Mouse (Mus musculus) thymus, postnatal 0 days (tissue): ENCODE measurements around the gene Tnfrsf11a. TPM values are rescaled to one million over a fixed set of nuclear protein-coding genes. Genes with fewer than 3 reads are reported as not detected.
"Not testable (repeated sequence)": the region's sequence is repeated elsewhere in the genome, so short reads cannot be mapped to it uniquely, and the experiment has no call there.

ENCODE experiments used
- DNase-seq: peaks from one replicate; pipeline ENCODE4 v3.0.0-alpha.2; 2015; ENCODE audit warnings: low spot score
- polyA plus RNA-seq: library from polyadenylated mRNA; unstranded; fragments of >200 nt; fragmentation: Nextera tagmentation; extraction: Ambion mirVana; gene quantifications from 2 replicates; pipeline ENCODE4 v1.2.1, GENCODE M21; 2015

Gene Tnfrsf11a
- polyA plus RNA-seq, 1 experiment from 2014 or later = 3.7 TPM

DNA sequence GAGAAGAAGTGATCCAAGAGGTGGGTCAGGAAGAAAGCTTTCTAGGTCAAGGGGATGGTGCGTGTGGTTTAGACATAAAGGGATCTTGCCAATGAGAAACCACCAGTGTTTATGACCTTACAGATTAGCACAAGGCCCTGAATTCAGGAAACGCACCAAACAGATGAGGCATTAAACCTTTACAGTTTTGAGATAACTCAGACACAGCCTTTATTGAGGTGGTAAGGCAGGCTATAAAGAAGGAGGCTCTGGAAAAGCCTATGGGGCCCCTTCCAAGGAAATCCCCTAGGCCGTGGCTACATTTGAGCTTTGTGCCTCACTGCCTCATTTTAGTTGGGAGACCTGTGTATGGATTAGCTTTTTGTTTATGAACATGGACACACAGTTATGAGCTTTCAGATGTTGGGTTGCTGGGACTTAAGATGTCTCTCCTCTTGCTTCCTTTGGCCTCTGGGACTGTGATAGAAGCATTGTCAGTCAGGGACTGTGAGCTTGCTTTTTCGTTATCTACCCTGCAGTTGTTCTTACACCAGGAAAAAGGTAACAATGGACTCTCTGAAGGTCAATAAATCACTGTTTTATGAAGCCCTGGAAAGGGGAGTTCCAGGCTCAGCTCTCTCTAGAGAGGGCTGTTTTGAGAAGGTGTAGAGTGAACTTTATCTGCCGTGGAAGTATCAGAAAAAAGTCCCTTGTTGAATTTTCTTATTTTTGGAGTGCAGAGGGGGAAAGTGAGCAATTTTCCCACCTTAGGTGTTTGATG lies 3.9 kb downstream of the Tnfrsf11a start:
- DNase-seq = no peak

DNA sequence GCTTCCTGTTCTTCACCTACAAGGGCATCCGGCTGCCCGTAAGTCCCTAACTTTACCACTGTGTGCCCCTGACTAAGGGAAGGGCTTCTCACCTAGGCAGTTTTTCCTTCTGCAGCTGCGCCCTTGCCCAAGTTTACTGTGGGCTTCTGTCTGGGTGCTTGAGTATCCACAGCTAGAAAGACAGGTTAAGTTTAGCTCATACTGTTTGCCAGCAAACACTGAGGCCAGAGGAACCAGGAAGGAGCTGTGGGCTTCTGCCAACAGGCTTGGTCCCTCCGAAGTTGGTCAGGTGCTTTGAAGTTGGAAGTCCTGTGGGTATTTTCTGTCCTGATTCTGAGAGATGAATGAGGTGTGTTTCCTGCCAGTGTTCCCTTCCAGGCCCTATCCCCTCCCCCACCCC lies 4.6 kb downstream of the Tnfrsf11a start:
- DNase-seq = no peak

DNA sequence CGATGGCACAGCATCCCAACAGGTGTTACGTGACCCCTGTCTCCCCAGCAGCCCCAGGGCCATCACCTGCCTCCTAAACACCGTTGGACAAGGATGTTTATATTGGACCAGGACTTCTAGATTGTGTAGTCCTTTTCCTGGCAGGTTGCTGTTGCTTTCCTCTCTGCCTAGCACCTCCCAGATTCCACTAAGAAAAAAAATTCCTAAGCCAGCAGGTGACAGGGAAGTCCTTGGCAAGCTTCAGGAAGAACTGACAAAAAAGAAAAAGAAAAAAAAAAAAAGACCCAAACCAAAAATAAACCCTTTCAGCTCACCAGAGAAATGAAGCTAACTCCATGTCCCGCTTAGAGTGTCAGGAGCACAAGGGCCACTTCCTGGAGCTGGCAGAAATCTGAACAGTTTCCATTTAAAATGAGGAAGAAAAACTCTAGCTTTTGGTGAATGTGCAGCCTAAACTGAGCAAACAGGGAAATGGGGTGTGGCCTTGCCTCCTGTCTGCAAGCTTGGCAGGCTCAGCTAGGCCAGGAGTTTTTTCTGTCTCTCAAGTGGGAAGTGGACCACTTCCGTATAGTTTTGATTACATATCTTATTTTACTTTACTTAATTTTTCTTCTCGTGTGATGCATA lies 6.3 kb downstream of the Tnfrsf11a start:
- no peak for DNase-seq

DNA sequence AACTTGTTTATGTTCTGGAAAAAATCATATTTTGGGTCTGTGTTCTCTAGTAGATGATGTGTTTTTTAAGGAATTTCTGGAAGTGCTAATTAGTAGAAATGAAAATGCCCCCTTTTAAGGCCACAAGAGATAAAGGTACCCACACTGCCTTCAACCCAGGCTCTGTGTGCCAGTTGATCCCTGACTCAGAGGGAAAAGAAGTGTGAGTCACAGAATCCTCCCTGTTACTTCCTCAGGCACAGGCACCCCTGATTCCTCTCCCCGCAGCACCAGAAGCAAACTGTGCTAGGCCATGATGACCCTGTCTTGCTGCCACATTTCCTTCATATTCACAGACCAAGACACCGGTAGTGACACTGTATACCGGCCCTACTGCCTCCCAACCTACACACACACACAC lies 9.6 kb downstream of the Tnfrsf11a start:
- DNase-seq = no peak

DNA sequence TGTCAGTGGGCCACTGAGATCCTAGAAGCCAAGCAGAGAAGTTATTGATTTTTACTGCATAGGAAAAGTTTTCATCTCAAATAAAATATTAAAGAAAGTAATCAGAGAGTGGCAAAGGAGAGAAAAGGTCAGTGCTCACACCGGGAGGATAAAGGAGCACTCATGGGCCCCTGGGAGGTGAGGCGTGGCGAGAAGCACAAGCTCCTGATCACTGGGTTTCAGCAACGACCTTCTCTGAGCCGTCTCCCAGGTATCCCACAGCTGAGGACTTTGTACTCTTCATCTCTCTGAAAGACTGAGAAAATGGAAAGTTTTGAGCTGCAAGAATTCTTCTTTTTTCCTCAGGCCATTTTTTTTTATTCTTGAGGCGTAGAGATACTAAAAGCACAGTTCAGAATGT lies 14.2 kb downstream of the Tnfrsf11a start:
- no peak for DNase-seq

DNA sequence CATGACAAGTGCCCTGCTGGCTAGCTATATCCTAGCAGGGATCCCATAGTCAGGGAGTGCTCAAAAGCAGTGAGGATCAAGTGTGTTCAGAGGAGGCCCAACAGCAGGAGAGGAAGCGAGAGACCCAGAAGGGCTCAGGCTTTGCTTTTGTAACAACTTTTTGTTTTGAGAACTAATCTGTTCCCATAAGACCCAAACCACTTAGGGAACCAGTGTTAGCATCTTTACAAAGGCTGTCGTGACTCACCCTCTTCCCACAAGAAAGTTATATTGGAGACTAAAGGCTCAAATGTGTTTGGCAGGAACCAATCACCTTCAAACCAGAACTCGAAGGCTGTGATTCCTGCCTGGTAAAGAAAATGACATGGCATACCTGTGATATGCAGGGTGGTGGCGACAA lies 15.2 kb downstream of the Tnfrsf11a start:
- DNase-seq = no peak

DNA sequence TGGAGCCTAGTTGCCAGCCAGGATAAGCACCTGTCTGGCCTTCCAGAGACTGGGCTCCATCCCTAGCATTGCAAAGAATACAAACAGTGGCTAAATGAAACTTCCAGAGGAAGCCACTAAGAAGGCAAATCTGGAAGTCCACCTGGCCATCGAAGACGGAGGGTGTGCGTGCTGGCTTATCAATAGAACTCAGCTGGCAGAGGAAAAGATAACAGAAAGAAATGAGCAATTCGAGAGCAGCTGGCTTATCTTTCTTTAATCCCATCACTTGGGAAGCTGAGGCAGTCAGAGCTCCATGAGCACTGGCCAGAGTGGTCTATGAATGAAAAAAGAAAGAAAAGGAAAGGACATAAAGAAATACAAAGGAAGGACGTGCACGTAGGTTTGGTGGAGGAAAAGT lies 20.1 kb downstream of the Tnfrsf11a start:
- no peak for DNase-seq

DNA sequence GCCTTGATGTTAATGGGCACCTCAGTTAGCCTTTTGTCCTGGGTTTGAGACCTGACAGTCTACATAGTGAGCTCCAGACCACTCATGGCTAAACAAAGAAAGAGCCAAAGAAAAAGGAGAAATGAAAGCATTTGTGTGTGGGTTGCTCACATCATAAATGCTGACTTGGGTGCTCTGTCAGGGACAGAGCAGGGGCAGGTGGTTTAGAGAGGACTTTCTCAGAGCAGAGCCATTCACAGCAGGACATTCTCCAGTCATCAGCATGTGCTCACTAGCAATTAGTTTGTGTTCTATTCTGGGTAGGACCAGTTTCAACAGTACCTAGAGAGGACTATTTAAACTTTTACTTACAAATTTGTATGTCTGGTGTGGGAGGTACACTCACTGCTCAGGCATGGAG lies 20.7 kb downstream of the Tnfrsf11a start:
- DNase-seq = no peak

DNA sequence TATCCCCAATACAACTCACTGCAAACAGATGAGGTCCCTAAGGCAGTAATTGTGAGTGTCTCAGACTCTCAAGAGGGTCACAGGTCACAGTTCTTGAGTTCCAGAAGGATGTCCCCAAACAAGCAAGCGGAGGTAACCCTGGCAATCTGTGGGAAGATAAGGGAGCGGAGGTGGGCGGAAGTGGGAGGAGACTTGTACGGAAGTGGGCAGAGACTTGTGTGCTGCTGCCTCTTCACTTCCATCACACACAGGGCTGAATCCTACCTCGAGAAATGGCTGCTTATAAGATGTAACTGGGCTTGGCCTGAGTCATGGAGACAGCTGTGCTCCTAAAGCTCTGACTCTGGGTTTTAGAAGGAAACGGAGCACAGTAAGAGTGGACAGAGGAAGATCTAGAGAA lies 22.4 kb downstream of the Tnfrsf11a start:
- peak; percentile 50 for DNase-seq

DNA sequence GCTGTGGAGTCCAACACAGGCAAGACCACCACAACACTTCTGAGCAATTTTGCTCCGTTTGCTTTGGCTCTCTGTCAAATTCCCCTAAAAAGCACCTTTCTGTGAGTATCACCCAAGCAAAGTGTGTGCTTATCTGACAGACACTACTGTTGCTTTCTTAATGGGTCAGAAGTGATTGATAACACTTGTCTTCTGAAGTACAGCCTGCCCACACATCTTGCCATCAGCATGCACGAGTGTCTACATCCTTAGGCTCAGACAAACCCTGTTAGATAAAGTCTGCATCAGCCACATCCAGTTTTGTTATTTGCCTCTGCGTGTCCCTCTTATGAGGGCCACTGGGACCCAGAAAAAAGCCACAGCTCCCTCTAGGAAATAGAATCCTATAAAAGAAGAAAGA lies 23.8 kb downstream of the Tnfrsf11a start:
- DNase-seq = no peak

DNA sequence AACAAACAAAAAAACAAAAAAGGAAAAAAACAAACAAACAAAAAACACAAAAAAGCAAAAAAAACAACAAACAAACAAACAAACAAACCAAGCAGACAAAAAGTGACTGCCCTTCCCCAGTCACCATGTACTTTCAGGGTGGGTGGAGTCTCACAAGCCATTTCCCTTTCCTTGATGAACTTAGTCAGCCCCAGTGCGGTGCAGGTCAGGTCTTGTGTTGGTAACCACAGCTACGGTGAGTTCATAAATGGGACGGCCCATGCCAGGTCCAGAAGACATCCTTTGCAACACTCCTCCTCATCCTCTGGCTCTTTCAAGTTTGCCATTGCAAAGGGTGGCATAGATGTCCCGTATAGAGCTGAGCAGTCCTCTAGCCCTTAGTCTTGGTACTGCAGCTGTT lies 25.0 kb downstream of the Tnfrsf11a start:
- DNase-seq = no peak

DNA sequence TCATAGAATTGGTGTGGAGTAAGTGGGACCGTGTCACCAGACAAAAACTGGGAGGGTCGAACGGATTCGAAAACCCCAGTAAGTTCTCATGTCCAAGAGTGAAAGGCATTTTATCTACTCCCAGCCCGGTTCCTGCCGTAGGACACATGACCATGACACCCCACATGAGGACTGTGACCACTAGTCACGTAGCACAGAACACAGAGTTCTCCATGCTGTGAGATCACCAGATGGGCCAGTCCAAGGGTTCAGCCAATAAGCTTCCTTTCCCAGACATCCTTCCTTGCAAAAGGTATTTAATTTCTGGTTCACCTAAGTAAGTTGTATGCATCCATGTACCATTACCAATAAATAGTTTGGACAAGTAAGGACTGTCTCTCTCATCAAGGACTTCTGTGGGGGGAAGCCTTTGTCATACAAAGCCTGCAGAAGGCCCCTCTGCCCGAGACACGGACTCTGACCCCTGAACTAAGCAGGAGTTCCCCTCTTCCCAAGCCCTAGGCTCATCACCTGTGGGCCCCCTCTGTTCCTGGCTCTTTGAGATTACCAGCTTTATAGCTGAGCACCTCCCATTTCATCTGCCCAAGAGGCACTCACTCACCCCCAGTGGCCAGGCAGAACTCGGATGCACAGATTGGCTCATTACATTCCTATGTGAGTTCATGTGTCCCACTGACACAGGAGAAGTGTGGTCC lies 26.7 kb downstream of the Tnfrsf11a start:
- DNase-seq = no peak

DNA sequence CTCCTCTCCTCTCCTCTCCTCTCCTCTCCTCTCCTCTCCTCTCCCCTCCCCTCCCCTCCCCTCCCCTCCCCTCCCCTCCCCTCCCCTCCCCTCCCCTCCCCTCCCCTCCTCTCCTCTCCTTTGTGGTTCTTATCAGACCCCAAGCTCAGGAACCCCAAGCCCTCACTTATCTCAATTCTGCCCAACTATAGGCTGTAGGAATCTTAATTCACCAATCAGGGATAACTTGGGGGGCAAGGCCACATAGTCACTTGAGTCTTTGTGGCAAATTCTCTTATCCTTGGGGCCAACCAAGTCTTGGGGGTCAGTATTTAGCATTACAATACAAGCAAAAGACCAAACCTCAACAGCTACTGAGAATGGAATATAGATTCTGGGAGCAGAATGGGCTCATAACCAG lies 31.5 kb downstream of the Tnfrsf11a start:
- not testable (repeated sequence) for DNase-seq

DNA sequence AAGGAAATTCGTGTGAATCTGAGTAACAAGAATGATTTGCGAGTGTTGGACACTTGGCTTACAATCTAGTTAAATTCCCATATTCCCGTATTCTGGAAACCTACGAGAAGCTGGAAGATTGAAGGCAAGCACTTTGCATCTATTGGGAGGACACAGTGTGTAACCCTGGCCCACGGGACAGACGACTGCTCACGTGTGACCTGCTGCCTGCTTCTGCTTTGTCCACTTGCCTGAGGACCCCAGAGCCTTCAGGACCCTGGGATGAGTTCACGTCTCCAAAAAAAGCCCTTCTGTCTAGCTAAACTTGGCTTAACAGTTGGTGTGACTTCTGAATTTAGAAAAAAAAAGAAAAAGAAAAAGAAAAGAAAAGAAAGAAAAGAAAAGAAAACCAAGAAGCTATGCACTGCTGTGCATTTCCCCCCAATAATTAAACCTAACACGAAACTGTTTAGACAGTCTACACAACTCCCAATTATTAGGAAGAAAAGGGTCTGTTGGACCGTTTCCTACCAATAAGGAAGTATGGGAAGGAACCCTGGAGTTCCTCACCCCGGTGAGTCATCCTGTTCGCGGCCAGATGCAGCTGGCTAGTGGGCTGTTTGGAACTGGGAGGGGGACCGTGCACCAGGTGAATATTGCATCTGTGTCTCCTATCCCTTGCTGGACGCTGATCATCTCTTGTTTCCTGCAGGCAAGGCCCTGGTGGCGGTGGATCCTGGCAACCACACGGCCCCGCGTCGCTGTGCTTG lies 32.6 kb downstream of the Tnfrsf11a start:
- DNase-seq = no peak

DNA sequence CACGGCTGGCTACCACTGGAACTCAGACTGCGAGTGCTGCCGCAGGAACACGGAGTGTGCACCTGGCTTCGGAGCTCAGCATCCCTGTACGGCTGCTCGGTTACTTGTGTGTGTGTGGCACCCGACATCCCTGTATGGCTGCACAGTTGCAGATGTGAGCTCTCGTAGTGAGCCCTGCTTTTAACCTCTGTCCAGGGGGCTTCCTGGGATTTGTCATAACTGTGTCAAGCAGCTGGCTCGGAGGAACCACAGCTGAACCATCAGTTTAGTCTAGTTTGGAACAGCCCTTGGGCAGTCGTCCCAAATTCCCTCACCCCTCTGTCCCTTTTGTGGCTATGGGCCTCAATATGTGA lies 33.2 kb downstream of the Tnfrsf11a start:
- DNase-seq = no peak

DNA sequence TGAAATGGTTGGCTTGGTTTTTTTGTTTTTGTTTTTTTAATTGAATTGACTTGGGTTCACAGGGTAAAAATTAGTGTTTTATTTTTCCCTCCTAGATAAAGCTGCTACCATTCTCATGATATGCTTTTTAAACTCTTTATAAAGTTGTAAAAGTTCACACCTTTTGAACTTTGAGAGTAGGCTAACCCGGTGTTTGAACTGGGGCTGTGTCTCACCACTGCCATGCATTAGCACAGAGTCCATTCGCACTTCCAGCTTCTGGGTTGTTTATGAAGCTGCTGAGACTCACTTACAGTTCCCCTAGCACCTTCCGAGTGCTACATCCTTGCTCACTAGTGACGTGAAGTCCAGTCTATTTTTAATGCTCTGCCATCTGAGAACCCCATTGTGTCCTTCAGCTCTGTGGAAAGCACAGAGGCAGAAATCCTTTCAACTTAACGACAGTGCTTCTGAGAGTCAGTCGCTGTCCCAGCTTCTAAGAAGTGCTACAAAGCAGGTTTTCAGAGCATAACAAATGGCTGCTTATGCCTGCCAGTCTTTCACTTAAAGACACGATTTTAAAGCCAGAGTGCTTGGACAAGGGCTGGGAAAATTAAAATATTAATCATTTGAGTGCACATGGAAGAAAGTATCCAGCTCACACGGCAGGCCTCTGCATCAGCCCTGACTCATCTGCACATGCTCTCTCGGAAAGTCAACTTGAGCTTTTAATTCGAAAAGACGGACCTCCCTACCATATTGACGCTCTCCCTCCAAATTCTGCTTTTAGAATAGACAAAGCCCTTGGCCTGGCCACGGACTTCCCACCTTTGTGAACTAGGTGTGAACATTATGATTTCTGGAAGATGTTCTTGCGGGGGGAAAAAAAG lies 34.1 kb downstream of the Tnfrsf11a start:
- DNase-seq = no peak

DNA sequence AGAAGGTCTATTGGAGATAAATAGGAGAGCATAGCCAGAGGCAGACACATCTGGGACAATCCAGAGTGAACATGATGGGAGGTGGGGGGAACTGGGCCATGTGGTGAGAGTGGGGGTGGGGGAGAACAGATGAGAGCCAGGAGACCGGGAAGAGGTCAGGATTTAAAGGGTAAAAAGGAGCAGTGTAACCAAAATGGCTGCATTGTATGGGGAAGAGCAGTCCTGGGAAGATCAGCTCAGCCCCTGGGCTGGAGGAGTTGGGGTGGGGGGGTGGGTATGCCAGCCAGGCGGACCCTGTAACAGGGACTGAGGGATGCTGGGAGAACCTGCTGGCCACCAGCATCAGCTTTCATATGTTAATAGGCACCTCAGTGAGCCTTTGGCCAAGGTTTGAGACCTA lies 34.8 kb downstream of the Tnfrsf11a start:
- no peak for DNase-seq

DNA sequence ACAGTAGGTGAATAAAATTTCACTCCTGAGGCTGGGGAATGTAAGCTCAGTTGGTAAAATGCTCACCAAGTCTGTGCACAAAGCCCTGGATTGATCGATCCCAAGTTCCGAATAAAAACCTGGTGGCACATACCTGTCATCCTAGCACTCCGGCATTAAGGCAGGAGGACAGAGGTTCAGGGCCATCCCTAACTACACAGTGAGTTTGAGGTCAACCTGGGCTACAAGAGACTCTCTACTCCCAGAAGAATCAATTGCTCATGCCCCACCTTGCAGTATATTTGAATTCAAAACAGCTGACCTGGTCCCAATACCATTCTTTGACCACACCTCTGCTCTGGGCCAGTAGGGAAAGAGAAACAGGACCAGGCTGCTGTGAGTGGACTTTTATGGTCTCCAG lies 35.2 kb downstream of the Tnfrsf11a start:
- no peak for DNase-seq

DNA sequence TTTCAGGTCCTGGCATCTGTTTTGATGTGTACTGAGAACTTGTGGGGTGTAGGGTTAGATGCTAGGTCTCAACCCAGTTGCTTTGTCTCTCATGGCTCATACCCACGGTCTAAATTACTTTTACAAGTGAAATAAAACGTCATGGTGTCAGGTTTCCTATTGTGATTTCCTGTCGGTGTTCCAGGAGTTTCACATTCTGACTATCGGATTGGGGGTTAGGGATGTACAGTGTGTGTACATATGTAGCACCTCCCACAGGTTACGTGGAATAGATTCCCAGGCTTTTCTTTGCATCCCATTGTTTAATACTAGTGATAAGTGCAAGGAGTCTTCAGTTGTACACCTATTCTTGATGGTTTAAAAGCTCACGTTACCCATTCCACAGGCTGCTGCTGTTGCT lies 38.5 kb downstream of the Tnfrsf11a start:
- no peak for DNase-seq

DNA sequence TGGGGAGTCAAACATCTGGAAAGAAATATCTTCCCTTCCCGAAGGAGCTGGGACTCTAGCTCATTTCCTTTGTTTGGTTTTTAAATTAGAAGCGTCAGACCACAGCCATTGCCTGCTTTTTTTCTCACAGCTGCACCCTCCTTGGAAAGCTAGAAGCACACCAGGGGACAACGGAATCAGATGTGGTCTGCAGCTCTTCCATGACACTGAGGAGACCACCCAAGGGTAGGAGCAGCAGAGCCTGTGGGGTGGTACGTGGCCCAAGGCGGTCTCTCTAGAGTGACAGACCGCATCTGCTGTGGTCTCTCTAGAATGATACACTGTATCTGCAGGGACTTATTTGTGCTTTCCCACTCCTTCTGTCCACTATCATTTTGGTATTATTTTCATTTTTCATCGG lies 39.2 kb downstream of the Tnfrsf11a start:
- DNase-seq = no peak

DNA sequence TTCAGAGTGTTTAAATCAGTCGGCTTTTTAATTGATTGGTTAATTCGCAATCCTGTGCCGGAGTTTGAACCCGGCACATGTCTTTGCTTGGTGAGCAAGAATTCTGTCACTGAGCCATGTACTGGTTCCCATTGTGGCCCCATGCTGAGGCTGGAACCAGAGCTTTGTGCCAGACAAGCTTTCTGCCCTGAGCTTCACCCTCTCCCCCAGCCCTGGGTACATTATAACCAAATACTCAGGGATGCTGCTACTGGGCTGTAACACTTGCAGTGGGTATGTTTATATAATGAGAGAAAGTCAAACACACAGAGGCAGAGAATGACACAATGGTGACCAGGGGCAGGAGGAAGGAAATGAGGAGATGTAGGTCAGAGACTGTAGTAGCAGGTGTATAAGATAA lies 43.8 kb downstream of the Tnfrsf11a start:
- DNase-seq = no peak
